Mouse (Mus musculus): ENCODE measurements around the gene Lyrm1. TPM values are rescaled to one million over a fixed set of nuclear protein-coding genes. Genes with fewer than 3 reads are reported as not detected.

Lyrm1 gene
- total and polyA plus RNA-seq, 2 experiments from 2014 or later = 22.3 to 25.6 TPM

- H3K9me3 ChIP-seq (ENCODE audit: low read length) = no peaks in the 10 kb centered on the region
- H3K36me3 ChIP-seq (ENCODE audit: insufficient read depth) = no peaks in the 10 kb centered on the region
- H3K27me3 ChIP-seq (ENCODE audit: insufficient read depth, low read length) = no peaks in the 10 kb centered on the region
- no peak overlapping the region for H3K4me3 ChIP-seq (ENCODE audit: low read depth, low read length)
- ATAC-seq (no peak), DNase-seq (no peak)
- no peak overlapping the region for H3K4me2 ChIP-seq (ENCODE audit: low read depth)
- WGBS = 80% methylated on average over 3 of the region's 3 CpGs
- 0 out of 2 replicates have a peak, but pooled peaks cover 8% of the 10 kb centered on the region for H3K4me1 ChIP-seq (ENCODE audit: insufficient read depth)
- no peak overlapping the region for H3K9ac ChIP-seq
- TF ChIP-seq CTCF (IDR thresholded peaks at IDR 0.05; ENCODE audit: low read depth) = no peak
- no peak overlapping the region for H3K27ac ChIP-seq (ENCODE audit: low read depth, low read length)
Measured at GRCm38 (mm10) chr7:119899386-119900057, 3.9 kb downstream of the Lyrm1 start.

DNA sequence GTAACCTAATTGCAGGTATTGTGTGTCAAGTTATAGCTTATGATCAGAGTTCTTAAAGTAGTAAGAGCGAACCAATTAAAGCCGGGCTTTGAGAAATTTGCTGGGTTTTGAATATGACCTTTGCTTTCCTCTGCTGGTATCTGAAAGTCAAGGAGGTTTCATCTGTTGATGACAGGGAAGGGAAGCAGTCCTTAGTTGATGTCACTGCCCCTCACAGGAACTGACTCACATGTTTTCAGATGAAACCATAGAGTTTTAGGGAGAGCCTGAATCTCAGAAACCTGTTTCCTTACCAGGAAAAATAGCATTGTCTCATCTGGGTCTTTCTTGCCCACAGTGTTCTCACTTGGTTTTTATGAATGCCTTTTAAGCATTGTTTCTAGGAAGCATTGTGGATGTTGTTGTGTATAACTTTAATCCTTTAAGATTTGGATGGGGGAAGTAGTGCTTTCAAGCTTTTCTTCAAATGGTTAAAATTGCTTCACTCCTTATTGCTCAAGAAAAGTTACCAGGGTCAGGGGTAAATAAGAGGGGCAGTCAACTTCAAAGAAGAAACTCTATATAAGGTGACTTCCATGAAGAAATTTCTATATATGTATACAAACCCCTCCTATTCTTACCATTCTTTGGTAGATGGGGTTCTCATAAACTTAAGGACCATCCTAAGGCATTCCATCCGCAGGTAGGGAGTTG lies 11.0 kb downstream of the Lyrm1 start:
- Histone ChIP-seq H3K9ac (no peak overlapping the region), H3K4me2 (ENCODE audit: low read depth) (no peak overlapping the region), H3K9me3 (ENCODE audit: low read length) (no peaks in the 10 kb centered on the region), H3K27ac (ENCODE audit: low read depth, low read length) (no peak overlapping the region), H3K4me3 (ENCODE audit: low read depth, low read length) (no peak overlapping the region), H3K36me3 (ENCODE audit: insufficient read depth) (no peaks in the 10 kb centered on the region), H3K27me3 (ENCODE audit: insufficient read depth, low read length) (no peaks in the 10 kb centered on the region), H3K4me1 (ENCODE audit: insufficient read depth) (no peaks in the 10 kb centered on the region)
- 95% methylated on average over 3 of the region's 3 CpGs for WGBS
- no peak for TF ChIP-seq CTCF (IDR thresholded peaks at IDR 0.05; ENCODE audit: low read depth)
- no peak for ATAC-seq
- DNase-seq = no peak

DNA sequence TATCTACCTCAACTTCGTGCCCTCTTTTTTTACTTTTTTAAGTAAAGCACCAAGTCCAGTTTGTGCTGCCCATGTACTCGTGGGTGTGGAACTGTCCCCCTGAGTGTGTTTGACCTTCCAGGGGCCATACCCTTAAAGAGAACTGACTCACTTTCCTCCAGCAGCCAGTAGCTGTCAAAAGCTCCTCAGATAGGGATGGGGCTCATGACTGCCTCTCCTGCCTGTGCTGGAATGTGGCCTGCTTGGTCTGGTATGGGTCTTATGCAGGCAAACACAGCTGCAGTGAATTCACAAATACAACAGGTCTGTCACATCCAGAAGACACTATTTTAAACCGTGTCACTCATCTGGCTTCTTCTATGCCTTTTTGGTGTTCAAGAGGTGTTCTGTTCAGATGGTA lies 16.1 kb downstream of the Lyrm1 start:
- H3K27ac ChIP-seq (ENCODE audit: low read depth, low read length) = no peak overlapping the region
- no peak overlapping the region for H3K4me2 ChIP-seq (ENCODE audit: low read depth)
- no peaks in the 10 kb centered on the region for H3K36me3 ChIP-seq (ENCODE audit: insufficient read depth)
- ATAC-seq (no peak), DNase-seq (no peak)
- no peaks in the 10 kb centered on the region for H3K4me1 ChIP-seq (ENCODE audit: insufficient read depth)
- no peak overlapping the region for H3K4me3 ChIP-seq (ENCODE audit: low read depth, low read length)
- TF ChIP-seq CTCF (IDR thresholded peaks at IDR 0.05; ENCODE audit: low read depth) = no peak
- 76% methylated on average over 3 of the region's 3 CpGs for WGBS
- no peaks in the 10 kb centered on the region for H3K9me3 ChIP-seq (ENCODE audit: low read length)
- no peak overlapping the region for H3K9ac ChIP-seq
- no peaks in the 10 kb centered on the region for H3K27me3 ChIP-seq (ENCODE audit: insufficient read depth, low read length)

DNA sequence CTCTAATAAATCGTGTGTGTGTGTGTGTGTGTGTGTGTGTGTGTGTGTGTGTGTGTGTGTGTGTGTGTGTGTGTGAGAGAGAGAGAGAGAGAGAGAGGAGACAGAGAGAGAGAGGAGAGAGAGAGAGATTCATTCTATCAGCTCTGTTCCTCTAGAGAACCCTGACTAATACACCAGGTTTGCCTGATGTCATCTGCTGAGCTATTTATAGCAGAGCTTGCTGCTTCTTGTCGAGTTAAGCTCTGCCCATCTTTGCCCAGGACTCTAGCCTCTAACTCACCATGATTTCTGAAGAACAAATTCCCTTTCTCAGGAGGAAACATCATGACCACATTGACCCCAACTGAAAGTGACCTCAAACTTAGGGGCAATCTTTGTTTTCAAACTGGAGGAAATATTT lies 24.8 kb downstream of the Lyrm1 start:
- WGBS = 30% methylated on average over 2 of the region's 2 CpGs
- H3K9ac ChIP-seq = no peak overlapping the region
- H3K36me3 ChIP-seq (ENCODE audit: insufficient read depth) = no peaks in the 10 kb centered on the region
- no peaks in the 10 kb centered on the region for H3K9me3 ChIP-seq (ENCODE audit: low read length)
- H3K27me3 ChIP-seq (ENCODE audit: insufficient read depth, low read length) = no peaks in the 10 kb centered on the region
- H3K27ac ChIP-seq (ENCODE audit: low read depth, low read length) = no peak overlapping the region
- no peak for DNase-seq
- no peak for ATAC-seq
- no peak for TF ChIP-seq CTCF (IDR thresholded peaks at IDR 0.05; ENCODE audit: low read depth)
- H3K4me2 ChIP-seq (ENCODE audit: low read depth) = no peak overlapping the region
- no peak overlapping the region for H3K4me3 ChIP-seq (ENCODE audit: low read depth, low read length)
- no peaks in the 10 kb centered on the region for H3K4me1 ChIP-seq (ENCODE audit: insufficient read depth)

DNA sequence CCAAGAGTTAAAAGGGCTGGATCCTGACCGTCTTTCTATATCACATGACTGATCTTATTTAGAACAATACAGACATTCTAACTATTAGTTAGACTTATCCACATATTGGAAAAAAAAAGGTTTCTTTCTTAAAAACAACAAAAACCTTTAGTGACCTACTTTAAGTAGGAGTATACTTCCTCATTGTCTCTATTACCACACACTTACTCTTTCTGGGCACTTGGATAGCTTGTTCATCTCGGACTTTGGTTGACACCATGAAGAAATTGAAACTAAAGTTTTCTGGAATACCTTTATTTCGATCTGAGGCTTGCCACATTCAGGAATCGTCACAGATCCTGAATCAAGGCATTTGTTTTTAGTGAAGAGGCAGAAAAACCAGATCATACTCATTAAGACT lies 25.4 kb downstream of the Lyrm1 start:
- H3K9me3 ChIP-seq (ENCODE audit: low read length) = no peaks in the 10 kb centered on the region
- TF ChIP-seq CTCF (IDR thresholded peaks at IDR 0.05; ENCODE audit: low read depth) = no peak
- H3K27ac ChIP-seq (ENCODE audit: low read depth, low read length) = no peak overlapping the region
- DNase-seq (no peak), ATAC-seq (no peak)
- no peaks in the 10 kb centered on the region for H3K36me3 ChIP-seq (ENCODE audit: insufficient read depth)
- H3K4me1 ChIP-seq (ENCODE audit: insufficient read depth) = no peaks in the 10 kb centered on the region
- H3K4me3 ChIP-seq (ENCODE audit: low read depth, low read length) = no peak overlapping the region
- WGBS = 83% methylated on average over 4 of the region's 4 CpGs
- H3K4me2 ChIP-seq (ENCODE audit: low read depth) = no peak overlapping the region
- H3K9ac ChIP-seq = no peak overlapping the region
- H3K27me3 ChIP-seq (ENCODE audit: insufficient read depth, low read length) = no peaks in the 10 kb centered on the region

DNA sequence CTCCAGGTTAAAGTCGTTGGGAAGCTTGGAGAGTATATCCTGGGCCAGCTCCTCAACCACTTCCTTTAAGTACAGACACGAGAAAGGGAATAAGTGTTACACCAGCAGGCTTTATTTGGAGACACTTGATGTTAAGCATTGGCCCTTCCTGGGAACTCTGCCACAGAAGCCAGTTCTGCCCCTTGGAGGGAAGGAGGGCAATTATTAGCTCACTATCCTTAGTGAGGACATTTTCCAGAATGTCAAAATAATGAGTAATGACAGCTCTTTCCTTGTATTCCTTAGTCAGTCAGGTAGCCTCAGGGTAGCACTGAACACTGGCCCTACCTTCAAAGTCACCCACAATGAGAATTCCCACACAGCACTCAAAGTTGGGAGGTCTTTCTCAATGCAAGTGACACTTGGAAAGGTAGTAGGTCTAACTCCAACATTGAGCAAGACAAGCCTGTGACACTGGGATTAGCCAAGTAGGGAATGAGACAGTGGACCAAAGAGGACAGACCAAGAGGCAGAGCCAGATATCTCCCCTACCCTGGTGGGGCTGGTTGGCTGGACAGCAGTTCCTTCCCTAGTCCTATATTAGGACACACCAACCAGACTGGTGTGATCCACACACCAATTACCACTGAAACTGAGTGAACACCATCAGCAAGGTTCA lies 33.3 kb downstream of the Lyrm1 start:
- Histone ChIP-seq H3K27ac (ENCODE audit: low read depth, low read length) (no peak overlapping the region), H3K4me2 (ENCODE audit: low read depth) (no peak overlapping the region), H3K4me3 (ENCODE audit: low read depth, low read length) (no peak overlapping the region), H3K27me3 (ENCODE audit: insufficient read depth, low read length) (no peaks in the 10 kb centered on the region), H3K36me3 (ENCODE audit: insufficient read depth) (no peaks in the 10 kb centered on the region), H3K9ac (no peak overlapping the region), H3K4me1 (ENCODE audit: insufficient read depth) (no peaks in the 10 kb centered on the region), H3K9me3 (ENCODE audit: low read length) (no peaks in the 10 kb centered on the region)
- no peak for TF ChIP-seq CTCF (IDR thresholded peaks at IDR 0.05; ENCODE audit: low read depth)
- WGBS = 64% methylated on average over 2 of the region's 2 CpGs
- ATAC-seq = no peak
- no peak for DNase-seq

GRCm38 (mm10) chr7:119936321-119936720 lies 40.7 kb downstream of the Lyrm1 start:
- TF ChIP-seq CTCF (IDR thresholded peaks at IDR 0.05; ENCODE audit: low read depth) = no peak
- H3K36me3 ChIP-seq (ENCODE audit: insufficient read depth) = no peaks in the 10 kb centered on the region
- H3K27me3 ChIP-seq (ENCODE audit: insufficient read depth, low read length) = no peaks in the 10 kb centered on the region
- DNase-seq (peak; percentile 21), ATAC-seq (no peak)
- no peaks in the 10 kb centered on the region for H3K4me1 ChIP-seq (ENCODE audit: insufficient read depth)
- no peak overlapping the region for H3K4me2 ChIP-seq (ENCODE audit: low read depth)
- no peaks in the 10 kb centered on the region for H3K9me3 ChIP-seq (ENCODE audit: low read length)
- no peak overlapping the region for H3K9ac ChIP-seq
- no peak overlapping the region for H3K27ac ChIP-seq (ENCODE audit: low read depth, low read length)
- H3K4me3 ChIP-seq (ENCODE audit: low read depth, low read length) = no peak overlapping the region

All from forebrain, postnatal 0 days (tissue).